Mouse (Mus musculus) urinary bladder, adult 18-20 months (tissue): Measurements from ENCODE around the gene Lamb3.
"Not testable (repeated sequence)": the region's sequence is repeated elsewhere in the genome, so short reads cannot be mapped to it uniquely, and the experiment has no call there.

Experiments
- DNase-seq, 2 experiments: peaks; one replicate each; pipeline ENCODE4 v3.0.0; 2022; ENCODE audit warnings: low spot score in 2 of 2, mixed read lengths in 2 of 2

The Lamb3 gene

DNA sequence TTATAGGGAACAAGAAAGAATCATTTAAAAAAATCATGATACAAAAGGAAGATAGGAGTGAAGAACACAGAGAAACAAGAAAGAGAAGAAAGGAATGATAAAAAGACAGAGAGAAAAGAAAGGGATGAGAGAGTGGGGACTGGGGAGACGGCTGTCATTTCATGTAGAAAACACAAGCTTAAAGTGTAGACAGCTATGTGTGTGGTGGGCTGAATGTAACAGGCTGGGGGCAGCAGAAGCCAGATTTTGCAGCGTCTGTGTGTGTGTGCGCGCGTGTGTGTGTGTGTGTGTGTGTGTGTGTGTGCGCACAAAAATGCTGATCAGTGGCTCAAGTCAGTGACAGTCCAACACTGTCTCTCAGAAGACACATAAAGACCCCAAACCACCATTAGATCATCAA lies 36.7 kb downstream of the Lamb3 start:
- no peak for DNase-seq

DNA sequence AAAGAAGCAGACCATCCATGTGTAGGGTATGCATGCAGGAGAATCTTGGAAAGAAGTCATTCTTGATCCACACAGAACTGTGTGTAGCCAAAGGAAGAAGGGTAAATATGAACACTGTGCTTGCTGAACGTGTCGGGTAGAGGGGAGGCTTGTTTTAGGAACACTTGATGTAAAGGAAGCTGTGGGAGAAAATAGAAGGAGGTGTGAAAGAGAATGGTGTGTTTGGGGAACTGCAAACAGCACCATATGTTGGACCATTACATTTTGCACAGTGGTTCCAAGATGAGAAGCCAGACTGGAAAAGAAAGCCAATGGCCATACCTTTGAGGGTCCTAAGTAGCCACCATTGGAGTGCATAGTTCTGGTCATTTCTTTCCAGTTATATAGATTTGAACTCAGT lies 42.5 kb downstream of the Lamb3 start:
- DNase-seq, result no peak

DNA sequence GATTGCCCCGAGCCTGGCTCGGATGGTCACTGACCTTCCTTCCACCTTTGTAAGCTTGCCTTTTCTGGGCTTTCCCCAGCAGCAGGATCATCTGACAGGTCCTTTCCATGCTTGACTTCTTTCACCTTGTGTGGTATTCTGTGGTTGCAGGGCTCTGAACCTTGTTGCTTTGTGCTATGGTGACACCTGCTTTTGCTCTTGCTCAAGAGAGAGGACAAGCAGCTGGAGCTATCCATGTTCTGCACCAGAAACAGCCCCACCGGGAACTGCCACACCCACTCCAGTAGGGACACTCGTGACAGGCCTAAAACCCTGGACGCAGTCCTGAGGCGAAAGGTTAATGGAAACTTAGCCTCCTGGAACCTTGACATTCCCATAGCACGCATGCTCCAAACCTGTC lies 43.9 kb downstream of the Lamb3 start:
- DNase-seq, result no peak

DNA sequence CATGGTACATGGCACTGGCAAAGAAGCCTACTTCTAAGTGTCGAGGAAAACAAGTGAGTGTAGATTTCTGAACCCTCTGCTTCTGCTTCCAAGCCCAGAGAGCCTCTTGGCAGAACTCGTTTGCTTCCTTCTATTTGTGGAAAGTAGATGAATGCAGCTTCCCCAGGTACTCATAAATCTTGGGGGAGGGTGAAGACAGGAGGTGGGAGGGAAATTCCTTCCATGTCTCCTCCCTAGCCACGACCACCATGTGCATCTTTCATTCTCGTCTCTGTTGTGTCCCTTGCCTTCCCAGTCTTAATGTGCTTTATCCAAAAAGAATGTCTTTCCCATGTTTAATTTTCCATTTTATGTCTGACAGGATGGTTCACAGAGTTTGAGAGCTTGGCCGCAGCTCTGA lies 45.1 kb downstream of the Lamb3 start:
- DNase-seq, result no peak

DNA sequence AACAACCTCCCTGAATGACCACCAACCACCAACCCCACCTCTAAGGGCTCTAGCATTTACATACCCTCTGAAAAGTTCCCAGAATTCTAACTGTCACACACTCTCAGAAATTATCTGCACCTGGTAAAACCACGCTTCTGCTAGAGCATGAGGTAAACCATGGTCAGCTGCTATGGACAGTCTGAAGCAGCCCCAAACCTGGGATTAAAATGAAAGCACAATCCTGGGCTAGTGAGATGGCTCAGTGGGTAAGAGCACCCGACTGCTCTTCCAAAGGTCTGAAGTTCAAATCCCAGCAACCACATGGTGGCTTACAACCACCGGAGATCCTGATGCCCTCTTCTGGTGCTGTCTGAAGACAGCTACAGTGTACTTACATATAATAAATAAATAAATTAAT lies 46.4 kb downstream of the Lamb3 start:
- DNase-seq, result not testable (repeated sequence)

DNA sequence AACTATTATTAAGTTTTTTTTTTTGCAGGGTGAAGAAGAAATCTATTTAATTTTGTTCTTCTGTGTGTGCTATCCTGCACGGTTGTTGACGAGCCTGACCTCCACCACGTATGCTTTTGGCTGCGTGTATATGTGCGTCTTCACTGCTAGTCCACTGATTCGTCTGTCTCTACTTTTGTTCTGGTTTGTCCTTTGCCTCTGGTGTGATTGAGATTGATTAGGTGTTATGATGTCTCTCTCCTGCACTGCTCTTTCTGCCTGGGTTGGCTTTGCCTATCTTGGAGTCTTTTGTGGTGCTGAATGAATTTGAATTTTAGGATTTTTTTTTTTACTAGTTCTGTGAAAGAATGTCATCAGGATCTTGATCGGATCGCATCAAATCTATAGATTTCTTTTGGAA lies 47.5 kb downstream of the Lamb3 start:
- no peak for DNase-seq

DNA sequence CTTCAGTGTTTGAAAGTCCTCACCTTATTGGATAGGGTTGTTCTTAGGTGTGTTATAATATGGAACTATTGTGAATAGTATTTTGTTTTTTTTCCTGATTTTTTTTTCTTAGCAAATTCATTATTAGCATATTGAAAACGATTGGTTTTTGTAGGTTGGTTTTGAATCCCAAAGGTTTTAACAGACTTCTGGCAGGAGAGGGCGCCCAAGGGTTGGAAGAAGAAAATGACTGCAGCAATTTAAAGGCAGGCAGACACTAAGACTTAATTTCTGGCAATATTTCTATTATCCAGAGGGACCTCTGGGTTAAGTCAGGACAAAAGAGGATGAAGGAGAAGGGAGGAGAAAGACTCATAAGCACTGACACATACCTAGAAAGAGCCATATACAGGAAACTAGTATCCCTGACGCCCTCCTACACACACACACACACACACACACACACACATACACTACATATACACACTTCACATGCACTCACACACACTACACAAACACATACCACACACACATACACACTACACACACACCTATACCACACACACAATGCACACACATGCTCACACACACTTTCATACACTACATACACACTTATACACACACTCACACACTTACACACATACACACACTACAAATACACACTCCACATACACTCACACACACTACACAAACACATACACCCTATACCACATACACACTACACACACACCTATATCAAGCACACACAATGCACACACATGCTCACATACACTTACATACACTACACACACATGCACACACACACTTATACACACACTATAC lies 48.2 kb downstream of the Lamb3 start:
- DNase-seq, result peak; percentile 52 to 57

DNA sequence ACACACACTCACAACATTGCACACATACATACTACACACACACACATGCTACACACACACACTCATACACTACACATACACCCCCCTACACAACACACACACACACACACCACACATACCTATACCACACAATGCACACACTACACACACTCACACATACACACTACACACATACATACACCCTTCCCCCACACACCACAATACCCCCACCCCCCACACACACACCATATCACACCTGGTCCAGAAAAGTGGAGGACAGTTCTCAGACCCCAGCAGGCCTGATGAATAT lies 48.7 kb downstream of the Lamb3 start:
- no peak for DNase-seq

DNA sequence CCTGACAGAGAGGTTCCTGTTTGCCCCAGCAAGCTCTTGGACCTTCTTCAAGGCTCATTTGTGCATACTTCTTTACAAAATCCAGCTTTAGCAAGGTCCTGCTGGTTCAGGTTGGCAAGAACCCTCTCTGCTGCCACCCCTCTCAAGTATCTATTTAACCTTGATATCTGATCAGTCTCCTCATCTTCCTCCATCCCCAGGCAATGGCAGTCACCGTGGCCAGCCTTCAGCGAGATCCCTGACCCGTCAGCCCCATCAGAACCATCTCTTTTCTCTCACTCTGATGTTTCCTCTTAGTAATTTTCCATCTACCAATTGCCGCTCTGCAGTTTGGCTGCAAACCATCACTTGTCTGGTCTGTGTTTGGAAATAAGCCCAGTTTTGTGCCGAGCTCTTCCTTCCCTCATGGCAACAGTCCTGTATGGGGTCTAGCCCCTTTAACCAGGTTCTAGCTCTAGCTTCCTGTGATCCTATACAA lies 49.2 kb downstream of the Lamb3 start:
- DNase-seq, result no peak

DNA sequence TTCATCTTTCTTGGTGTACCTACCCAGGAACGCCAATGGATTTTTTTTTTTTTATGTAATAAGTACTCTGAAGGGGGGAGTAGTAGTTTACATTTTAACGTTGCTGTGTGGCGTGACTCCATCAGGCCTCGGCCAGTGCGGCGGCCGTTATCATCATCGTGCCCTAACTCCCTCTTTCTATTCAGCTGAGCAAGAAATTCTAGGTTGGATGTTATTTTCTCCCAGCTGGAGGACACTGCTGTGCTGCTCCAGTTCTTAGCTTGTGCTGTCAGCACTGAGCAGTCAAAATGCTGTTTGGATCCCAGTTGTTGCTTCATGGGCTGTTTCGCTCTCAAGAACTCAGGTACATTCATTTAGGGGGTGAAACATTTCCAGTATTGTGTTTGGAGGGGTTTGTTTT lies 52.1 kb downstream of the Lamb3 start:
- no peak for DNase-seq

DNA sequence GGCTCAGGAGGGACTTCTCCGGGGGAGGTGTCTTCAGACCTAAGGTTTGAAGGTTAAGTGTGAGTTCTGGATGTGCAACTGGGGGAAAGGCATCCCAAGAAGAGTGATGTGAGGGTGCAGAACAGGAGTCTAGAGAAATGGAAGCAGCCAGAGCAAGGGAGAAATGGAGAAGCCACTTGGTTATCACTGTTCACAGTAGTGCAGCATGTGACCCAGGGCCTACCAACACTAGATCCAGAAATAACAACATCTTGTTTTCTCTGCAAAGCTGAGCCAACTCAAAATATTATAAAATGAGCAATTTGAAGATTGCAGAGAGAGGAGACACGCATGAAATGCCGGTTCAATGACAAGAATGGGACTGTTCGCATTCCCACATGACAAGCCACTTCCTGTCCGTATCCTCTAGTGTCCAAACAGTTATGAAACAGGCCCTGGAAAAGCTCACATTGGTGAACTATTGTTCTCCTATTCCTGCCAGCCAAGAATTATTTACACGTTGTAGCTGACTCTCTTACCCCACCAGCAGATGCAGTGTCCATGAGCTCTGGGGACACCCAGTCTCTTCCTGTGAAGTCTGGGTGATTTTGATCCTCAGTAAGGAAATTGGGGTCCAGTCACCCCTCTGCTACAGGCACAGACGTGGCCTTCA lies 54.5 kb downstream of the Lamb3 start:
- DNase-seq, result no peak

DNA sequence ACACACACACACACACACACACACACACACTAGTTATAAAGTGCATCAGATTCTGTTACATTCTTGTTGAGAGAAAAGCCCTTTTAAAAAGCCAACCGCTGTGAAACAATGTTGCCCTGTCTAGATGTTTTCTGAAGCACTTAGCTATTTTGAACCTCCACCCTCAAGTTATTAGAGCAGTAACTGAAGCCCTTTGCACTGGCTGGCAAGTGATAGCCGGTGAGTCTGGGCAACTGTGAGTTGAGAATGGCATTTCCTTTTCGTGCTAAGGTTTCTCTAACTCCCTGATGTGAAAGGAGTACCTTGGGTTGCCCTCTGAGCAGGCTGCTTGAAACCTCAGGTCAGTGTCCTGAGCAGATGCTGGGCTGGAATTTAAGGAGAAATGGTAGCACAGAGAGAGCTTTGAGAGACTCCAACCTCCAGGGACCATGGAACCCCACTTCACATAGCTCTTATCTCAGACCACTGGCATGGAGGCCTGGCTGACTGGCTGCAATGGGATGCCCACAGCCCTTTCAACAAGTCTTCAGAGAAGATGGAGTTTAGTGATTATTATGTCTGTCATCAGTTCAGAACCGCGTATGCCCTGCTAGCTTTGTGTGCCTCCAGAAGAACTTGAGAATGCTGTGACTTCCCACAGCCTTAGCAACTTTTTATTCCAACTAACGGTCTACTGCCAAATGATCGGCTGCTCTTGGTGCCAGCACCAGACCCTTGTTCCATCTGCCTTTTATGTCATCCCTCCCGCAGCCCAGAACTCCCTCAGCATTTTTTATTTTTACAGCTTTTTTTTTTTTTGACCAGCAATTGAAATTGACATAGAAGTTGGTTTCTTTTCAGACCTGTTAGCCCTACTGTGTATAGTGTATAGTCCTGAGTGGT lies 55.8 kb downstream of the Lamb3 start:
- DNase-seq, result no peak

DNA sequence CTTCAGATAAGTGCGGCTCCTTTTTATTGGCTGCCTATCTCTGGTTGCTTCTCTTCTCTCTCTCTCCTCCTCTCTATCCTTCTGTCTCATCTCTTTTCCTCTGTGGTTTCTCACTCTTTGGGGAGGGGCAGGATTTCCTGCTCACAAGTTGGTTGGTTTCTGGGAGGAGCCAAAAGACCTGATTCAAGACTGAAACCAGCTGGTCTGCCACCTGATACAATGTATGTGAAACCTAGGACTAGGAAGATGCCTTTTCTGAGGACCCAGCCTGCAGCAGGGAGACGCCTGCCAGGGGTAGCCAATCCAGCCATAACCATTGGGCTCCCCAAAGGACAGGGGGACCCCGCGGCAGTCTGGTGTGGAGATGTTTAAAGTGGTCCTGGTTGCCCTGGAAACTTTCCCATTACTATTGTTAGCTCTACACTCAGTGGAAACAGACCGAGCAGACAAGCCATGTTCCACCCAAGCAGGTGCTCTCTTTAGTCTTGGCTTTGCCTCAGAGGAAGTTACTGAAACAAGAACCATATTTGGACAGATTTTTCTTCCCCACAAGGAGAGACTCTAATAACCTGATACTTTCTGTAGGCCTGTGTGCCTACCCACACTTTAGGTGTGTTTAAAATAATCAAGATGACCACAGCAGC lies 56.6 kb downstream of the Lamb3 start, which contains the start of gene Hsd11b1:
Hsd11b1 (minus strand) TSS at position 121 of the 644 bp plus-strand sequence.
- no peak for DNase-seq

DNA sequence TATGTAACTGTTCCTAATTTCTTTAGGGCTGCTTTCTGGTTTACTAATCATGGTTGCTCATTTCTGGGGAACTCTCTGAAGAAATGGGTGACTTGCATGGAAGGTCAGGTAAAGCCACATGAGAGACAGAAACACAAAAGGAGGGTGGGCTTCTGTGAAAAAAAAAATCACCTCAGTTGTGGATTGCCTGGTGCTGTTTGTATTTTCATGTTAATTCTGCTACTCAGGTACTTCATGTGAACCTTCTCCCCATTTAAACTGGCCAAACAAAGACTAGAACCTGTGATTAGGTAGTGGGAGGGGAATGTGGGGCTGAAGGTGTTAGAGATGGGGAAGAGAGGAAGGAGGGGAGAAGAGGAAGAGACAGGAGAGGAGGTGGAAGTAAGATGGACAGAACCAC lies 58.2 kb downstream of the Lamb3 start:
- no peak for DNase-seq

DNA sequence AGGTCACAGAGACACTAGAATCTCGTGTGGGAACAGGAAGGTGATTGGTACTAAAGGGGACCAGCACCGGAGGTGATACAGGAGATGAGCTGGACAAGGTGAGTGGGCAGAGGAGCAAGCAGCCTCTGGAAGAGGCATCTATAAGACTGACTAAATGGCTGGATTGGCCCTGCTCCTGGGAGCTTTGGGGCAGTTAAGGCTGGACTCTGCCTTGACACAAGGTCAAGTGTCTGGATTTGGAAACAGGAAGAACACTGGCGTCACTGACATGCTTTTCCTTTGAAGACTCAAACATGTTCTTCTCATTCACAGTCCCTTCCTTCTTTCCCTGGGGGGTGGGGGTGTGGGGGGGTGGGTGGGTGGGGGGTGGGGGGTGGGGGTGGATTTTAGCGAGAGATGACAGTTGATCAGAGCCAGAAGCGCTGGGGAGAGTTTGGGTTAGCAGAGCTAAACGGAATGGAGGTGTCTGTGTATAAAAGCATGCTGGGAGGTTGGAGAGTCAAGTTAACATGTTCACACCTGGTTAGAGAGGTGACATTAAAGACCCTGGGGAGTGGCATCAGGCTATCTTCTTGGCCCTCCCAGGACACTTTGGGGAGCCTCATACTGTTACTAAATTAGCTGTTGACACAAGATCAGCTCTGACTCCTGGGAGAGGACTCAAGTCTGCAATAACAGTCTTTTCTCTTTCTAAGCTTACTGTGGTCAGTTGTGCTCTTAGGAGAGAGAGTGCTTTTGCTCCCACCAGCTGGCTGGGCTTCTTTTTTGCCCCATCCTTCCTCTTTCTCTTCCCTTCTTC lies 63.7 kb downstream of the Lamb3 start:
- no peak for DNase-seq

DNA sequence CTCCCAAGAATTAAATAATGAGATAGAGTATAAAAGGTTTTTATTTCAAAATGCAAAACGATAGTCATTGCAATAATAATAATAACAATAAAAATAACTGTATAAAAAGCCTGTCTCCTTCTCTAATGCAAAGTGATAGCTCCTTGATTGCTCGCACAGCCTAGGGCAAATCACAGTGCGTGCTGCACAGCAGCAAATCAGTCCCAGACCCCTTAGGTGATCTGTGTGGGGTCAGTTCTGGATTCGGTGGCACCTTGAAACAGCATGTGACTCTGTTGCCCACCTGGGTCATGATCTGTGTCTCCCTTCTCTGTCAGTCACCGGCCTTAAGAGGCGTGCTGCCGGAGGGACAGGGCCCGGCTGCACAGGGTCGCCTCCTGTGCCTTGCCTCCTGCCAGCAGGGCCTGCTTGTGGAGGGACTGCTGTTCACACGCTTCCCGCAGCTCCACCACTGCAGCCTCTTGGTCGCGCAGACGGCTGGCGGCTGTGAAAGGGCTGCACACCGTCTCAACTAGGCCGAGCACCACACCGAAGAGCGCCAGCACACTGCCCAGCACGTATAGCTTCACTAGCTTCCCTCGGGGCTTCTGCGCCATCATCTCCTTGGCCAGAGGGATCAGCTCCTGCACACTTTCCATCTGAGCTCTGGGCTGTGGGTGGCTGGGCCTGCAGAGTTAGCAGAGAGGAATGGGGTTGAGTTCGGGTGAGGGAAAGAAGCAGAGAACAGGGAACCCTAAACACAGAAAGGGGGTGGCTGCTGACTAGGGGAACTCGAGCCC lies 64.8 kb downstream of the Lamb3 start:
- DNase-seq, result peak in 1 of 2 experiments; percentile 37

DNA sequence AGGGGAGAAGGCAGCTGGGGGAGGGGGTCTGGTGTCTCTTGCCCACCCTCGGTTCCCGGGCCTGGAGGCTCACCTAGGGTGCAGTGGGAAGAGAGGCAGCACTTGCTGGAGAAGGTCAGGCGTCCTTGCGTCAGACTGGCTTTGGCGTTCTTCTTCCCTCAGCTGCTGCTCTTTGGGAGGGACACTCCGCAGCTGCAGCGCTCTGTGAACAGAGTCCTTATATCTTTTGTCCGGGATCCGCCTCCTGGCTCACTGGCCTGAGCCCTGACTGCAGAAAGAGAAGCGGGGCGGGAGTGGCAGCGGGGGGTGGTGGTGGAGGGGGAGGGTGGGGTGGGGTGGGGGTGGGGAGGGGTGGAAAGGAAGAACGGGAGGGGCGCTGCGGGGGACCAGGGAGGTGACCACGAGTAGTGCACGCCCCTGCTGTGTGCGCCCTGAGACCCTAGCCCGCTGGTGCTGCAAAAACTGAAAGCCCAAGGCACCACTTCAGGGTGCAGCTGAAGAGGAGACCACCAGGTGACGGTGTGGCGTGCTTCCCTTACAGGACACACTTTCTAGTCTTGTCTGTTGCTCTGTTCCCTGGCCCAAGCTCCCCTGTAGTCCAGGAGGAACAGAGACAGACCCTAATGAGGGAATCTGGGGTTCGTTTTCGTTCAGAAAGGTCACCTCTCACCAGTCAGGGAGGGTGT lies 65.6 kb downstream of the Lamb3 start, which contains the start of gene G0s2:
G0s2 (minus strand) TSS at position 302 of the 686 bp plus-strand sequence.
- peak; percentile 25 to 77 for DNase-seq

DNA sequence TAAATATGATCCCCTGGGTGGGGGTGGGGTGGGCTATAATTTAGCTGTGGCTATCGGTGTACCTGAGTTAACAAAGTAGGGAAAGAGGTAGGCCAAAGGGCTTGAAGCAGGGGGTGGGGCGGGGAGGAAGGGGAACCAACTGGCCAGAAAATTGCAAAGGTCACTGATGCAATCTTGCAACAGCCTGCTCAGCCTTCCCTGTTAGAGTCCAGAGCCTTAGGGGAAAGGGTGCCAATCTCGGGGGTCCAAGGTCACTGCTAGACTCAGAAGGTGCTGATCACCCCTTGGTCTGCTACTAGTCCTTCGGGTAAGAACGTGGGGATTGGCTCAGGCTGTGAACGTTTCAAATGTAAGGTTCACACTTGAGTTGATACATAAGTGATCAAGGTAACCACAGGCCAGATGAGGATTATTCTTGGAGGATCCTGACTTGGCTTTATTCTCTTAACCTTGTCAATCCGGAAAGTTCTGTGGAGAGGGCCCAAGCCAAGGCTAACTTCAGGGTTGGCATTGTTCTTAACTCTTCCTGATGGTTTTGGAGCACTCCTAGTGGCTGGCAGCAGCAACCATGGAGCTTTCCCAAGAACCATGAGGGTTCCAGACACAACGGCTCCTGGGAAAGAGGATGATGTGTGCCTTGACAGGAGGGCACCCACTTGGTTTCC lies 67.0 kb downstream of the Lamb3 start:
- no peak for DNase-seq

DNA sequence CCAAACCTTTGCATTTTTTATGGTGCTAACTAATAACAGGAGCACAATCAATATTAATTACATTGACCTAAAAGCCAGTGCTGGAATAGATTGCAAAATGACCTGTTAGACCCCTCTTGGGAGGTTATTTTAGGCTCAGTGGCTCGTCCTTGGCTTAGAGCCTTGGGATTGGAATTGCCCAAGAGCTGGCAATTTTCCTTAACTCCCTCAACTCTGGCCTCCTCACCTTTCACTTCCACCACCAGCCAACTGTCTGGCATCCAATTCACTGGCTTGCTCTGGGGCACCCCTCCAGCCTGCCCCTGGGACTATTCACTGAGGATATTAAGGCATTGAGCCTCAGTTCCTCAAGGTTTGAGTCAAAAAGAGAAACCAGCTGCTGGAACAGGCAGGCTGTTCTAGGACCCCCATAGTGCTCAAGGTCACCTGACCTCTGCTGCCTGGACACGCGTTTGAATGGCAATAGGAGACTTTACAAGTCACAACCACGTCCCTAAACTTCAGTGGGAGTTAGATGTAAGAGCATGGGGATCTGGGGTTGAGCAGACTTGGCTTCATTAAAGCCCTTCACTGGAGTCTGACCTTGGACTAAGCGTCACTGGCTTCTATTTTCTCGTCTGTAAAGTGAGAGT lies 71.0 kb downstream of the Lamb3 start:
- DNase-seq, result no peak
